Mouse (Mus musculus) erythroid progenitor cell, adult 5-6 weeks (primary cell): Measurements from ENCODE around the gene Acaa1a. TPM values are rescaled to one million over a fixed set of nuclear protein-coding genes. Genes with fewer than 3 reads are reported as not detected.

Experiments
- ATAC-seq: replicated peaks from 2 replicates; pipeline ENCODE4 v1.8.0; 2016; ENCODE audit warnings: moderate number of reproducible peaks, mild to moderate bottlenecking, moderate TSS enrichment, inconsistent platforms; ENCODE audit not compliant: poor library complexity, low FRiP score, severe bottlenecking
- total RNA-seq, 2 experiments: library from RNA; stranded (forward) in 1 of 2; stranded (reverse) in 1 of 2; fragments of 150-400 nt in 1 of 2; fragments of 186-747, 209-891 nt in 1 of 2; gene quantifications; 2 replicates each; pipeline versions ENCODE4 v1.2.3 to v1.2.4; 2015 to 2017; ENCODE audit warnings: low replicate concordance in 2 of 2

Gene Acaa1a
- total RNA-seq (2015; ENCODE audit: low replicate concordance) (5.9 and 10.8 TPM in 2 replicates), total RNA-seq (2017; ENCODE audit: low replicate concordance) (5.2 and 5.4 TPM in 2 replicates)

DNA sequence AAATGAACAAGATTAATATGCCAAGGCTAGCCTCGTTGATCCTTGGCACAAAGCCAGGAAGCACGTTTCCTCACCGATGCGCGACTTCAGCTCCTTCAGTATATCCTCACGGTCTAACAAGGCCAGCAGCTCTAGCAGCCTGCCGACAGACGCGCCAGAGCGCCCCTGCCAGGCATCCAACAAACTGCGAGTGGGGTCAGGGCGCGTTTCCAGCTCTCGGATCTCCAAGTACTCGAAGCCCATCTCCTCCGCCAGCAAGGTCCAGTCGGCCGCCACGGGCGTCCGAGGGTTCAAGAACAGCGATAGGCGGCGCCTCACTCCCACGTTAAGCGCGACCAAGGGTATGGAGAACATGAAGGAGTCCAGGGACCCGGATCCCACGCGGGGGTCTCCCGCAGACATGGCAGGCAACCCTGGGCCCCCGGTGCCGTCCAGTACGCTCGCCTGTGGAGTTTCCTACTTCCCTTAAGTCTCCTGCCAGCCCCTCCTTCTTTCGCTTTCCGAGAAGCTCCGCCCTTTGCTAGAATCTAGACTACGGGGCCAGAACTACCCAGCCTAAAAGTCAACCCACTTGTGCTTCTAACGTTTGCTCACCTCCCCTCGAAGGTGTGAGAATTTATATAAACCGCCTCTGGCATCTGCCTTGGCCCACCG, at the start of gene Acaa1a:
Acaa1a (plus strand) TSS at position 119 of the 654 bp plus-strand sequence.
- peak; percentile 70 for ATAC-seq

DNA sequence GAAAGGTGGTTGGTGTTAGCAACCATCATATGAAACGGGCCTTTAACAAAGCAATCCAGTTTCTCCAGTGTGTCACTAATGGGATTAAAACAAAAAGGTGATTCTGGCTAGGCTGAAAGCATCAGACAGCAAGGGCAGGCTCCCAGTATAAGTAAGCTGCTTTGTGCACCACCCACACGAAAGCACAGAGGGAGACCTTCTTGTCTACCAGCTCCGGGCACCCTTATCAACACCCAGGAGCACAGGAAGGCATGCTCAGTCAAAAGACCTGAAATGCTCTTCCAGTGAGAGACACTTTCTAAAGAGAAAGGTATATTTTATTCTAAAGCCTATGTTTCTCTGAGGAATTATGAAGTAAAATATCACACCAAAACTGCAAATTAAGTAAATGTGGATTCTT, 48.7 kb upstream of the Acaa1a start:
- no peak for ATAC-seq

DNA sequence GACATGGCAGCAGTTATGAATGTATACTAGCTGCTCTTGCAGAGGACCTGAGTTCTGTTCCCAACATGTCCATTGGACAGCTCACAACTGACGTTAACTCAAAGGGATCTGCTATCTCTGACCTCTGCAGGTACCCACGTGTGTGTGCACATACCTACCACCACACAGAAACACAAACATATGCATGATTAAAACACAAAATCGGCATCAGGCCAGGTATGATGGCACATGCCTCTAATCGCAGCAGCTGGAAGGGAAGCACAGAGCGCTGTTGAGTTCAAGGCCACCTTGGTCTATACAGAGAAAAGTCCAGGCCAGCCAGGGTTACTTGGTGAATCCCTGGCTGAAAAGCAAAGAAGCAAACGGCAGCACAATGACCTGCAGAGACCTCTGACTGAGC, 41.8 kb upstream of the Acaa1a start:
- no peak for ATAC-seq

DNA sequence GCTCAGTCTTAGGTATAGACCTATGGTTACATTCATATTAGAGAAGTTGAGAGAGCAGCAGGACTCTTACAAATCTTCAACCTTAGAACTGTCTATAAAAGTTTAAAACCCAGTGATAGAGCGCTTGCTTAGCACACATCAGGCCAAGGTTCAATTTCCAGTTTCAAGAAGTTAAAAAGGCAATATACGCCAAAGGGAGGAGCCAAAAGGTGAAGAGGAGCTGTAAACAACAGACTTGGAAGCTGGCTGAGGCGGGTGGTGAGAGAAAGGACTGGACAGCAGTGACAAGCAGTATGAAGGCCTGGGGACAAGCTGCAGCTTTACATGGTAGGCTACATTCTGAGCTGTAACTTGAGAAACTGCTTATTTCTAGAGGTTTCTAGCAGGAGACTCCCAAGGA, 40.9 kb upstream of the Acaa1a start:
- ATAC-seq = no peak

DNA sequence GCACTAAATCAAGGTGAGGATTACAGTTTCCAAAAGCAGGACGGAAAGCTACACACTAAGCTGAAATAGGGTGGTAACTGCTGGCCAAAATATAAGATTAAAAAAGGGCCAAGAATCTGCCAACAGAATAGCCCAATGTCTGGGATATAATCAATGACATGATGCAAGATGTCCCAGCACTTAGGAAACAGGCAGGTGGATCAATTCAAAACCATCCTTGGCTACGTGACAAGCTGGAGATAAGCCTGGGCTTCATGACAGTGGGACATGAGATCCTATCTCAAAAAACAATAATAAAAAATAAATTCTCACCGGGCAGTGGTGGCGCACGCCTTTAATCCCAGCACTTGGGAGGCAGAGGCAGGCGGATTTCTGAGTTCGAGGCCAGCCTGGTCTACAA, 33.6 kb upstream of the Acaa1a start:
- no peak for ATAC-seq

DNA sequence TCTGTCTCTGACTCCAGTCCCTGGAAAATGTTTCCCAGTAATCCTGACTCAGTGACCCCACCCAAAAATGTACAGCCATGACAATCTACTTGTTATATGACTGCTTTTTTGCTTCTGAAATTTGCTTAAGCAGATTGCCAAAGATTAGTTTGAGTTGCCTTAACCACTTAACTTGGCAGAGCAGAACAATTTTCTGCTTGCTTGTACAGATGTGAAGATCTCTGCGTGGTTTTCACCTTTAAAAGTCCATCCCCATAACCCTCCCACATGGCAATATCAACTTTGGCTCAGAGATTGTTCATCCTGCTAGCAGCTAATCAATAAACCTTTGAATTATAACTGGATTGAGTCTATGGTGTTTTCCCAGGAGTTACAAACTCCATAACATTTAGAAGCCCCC, 30.4 kb upstream of the Acaa1a start:
- ATAC-seq = no peak

DNA sequence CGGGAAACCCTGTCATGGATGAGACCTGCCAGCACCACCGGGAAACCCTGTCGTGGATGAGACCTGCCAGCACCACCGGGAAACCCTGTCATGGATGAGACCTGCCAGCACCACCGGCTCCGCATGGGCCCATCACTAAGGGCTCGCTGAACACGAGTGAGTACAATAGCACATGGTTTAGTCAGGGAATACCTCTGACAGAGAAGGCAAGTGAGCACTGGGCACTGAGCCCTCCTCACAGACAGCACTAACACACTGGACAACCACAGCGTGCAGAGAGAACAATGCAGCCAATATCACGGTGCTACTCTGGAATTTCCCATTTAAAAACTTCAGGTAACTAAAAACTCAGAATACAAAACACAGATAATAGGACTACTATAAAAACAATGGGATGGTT, 26.4 kb upstream of the Acaa1a start:
- no peak; the same call in 1 of the 2 replicates for ATAC-seq

DNA sequence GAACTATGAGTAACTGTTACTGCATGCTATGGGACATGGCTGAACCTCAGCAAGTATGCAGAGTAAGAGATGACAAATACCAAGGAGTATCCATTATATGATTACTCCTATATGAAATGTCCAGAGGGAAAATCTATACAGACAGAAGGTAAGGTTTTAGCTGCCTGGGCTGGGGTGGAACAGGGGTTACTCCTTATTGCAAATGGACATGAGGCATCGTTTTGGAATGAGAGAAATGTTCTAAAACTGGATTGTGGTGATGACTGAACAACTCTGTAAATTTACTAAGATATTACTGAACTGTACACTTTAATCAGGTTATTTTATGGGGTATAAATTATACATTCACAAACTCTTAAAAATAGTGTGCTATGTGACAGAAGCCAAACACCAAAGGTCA, 20.6 kb upstream of the Acaa1a start:
- ATAC-seq = no peak

DNA sequence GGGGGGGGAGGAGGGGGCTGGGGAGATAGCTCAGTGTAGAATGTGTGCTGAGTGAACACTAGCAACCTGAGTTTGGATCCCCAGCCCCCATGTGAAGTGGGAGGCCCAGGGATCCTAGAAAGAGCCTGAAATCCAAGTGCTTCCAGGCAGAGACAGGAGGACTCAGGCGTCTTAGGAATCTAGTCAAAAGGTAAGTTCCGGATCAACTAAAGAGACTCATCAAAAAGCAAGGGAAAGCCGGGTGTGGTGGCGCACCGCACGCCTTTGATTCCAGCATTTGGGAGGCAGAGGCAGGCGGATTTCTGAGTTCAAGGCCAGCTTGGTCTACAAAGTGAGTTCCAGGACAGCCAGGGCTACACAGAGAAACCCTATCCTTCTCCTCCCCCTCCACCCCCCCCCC, 19.0 kb upstream of the Acaa1a start:
- ATAC-seq = no peak

DNA sequence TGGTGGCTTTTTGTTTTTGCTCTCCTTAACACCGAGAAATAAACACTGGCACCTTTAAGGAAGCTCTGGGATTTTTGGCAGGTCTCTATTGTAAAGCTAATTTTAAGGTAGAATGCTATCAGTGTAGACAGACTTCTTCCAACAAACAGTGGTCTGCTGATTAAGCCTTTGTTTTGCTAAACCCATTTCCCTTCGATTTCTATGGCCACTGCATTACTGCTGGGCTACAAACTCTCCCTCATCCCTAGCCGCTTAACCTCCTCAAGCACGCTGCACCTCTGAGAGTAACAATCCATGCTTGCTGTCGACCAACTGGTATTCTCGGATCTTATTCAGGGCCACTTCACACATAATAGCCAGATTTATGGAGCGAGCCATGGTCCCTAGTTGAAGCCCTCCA, 18.5 kb upstream of the Acaa1a start:
- ATAC-seq = no peak

DNA sequence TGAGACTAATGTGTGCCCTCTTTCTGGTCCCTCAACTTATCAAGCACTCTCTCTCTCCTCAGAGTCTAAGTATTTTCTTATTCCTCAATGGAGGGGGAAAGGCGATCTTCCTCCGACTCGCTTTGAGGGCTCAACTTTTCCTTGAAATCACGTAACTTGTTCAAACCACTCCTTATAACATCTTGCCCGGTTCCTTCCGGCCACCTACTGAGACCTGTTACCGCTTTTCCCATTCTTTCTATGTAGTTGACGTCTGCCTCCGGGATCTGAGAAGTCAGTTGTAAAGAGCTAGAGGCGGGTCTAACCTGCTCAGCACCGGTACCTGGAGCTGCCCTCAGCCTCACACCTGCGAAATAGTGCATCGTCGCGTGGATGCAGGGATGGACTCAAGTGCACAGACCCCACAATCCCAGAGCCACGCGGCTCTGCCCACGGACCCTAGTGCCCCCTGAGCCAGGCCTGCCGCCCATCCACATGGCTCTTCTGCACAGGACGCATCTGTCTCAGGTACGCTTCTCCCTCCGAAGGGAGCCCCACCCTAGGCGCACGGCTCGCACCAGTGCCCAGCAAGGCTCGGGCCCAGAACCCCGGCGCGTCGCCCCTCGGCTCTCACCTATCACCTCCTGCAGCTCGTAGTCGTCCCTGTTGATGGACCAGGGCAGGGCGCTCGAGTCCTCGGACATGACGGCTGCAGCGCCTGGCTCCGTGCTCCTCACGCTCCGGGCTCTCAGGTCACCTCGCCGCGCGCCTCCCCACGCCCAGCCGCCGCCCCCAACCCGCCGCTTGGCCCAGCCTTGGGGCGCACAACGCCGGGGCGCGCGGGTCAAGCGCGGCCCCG, 17.9 kb upstream of the Acaa1a start:
- ATAC-seq = peak; percentile 16

DNA sequence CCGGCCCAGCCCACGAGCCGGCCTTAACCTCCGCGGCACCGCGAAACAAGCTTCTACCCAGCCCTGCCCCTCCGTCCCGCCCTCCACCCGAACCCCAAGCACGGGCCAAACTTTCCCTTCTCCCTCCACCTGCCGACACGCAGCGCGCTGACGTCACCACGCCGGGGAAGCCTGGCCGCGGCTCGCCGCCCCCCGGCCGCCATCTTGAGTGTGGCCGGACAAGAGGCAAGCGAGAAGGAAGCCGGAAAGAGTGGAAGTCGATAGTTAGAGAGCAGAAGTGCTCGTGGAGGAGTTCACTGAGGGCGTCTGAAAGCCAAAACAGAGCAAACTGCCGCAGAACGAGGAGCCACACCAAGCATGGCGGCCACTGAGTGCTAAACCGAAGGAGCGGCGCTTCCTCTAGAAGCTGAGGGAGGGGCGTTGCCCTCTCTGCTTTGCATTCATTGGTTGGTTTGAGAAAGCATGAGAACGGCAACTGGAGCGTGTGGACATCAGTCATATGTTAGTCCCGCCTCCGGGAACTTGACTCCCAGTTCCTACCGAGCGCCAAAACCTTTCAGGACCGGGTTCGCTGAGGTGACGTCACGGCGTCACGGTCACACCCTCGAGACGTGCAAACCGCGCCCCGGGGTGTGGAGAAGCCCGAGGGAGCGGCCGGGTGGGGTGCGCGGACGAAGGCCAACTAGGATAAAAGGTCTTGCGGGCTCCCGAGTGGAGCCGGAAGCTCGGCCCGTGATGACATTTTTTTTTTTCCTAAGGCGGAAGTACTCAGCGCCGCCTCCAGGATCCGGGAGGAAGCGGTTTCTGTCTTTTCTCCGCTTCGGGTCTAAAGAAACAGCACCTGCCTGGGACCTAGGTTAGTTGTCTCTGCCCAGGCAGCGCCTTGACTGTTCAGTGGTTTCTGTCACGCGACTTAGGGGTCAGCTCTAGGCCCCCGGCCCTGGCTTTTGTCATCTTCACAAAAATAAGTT, 16.9 kb upstream of the Acaa1a start, which contains the start of gene Oxsr1:
Oxsr1 (minus strand) TSS at position 139 of the 971 bp plus-strand sequence.
- ATAC-seq = peak; percentile 90

DNA sequence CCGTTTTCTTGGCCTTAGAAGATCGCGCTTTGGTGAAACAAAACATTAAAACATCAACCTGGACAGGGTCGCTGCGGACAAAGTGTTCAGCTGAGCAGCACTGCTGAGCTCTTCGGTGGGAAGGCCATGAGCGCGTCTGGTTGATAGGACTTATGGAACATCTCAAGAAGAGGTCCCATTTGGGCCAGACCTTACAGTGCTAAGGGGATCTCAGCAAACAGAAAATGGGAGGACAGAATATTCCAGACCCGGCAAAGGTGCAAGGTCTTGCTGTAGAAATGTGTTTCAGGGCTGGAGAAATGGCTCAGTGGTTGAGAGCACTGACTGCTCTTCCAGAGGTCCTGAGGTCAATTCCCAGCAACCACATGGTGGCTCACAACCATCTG, 16.2 kb upstream of the Acaa1a start:
- peak; percentile 39 for ATAC-seq

DNA sequence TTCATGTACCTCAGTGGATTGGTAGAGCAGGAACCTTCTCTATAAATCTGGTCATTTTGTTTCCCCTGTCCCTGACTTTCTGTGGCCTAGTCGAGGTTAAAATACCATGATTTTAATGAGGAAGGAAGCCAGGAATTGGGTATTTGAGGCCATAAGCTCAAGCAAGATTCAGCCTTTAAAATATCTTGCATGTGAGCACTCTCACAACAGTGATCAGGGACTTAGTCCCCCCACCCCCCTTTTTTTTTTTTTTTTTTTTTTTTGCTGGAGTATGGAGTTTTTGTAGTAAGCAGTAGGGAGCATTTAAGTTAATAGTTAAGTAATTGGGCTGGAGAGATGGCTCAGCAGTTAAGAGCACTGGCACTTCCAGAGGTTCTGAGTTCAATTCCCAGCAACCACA, 15.3 kb upstream of the Acaa1a start:
- ATAC-seq = no peak

DNA sequence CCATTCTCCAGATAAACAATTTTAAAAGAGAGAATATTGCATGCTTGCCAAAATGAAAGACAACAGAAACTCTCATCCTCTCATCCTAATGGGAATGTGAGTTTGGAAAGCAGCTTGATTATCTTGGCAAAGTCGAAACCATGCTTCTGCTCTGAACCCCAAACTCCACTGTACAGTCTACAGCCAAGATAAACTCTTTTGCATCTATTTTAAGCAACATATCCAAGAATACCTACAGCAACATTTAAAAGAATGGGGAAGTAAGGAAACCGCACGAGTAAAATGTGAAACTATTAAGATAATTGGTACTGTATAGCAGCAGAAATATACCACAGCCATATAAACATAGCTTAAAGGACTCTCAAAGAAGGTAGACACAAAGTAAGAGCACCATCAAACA, 11.0 kb upstream of the Acaa1a start:
- ATAC-seq = no peak

DNA sequence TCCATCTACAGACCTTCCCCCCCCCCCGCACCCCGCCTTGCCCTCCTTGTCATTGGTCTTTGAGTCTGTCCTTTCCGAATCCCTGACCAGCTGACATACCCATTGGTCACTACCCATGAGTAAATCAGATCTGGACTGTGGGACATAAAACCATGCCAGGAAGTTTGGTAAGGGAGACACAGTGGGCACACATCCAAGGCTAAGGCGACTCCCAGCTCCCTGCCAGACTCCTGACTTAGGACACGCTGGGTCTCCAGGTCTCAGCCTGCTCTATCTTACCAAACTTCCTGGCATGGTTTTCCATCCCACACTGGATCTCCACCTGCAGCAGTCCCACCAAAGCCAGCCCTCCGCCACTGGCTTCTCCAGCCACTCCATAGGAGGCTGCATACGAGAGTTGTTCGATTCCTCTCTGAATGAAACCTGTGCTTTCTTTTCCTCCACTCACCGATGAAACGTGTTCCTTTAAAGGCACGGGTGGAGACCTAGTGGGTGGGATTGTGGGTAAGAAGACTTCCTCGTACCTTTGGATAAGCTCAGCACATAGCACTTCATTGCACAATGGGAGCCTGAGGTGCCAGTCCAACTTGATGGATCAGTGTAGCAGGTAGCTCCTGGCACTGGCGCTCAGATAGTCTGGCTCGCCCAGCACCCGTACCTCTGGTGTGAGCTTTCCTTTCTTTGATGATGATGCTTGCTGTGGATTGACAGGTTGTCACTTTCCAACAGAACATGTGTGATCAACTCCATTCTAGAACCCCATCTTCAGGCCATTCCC, 9.1 kb upstream of the Acaa1a start:
- no peak for ATAC-seq

DNA sequence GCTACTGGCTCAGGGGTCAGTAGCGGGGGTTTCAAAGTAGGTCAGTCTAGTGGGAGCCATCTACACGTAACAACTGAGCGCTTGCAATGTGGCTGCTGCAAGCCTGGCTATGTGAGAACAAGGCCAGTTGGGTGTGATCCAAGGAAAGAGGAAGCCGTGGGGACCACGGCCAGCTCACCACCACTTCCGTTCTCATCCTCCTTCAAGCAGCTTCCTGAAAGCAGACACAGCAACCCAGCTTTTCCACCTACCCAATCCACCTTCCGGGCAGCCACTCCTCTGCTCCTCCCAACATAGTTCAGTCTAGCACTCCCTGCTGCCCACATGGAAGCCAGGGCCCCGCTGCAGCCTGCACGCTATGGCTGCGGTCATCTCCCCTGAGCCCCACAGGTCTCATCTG, 5.2 kb upstream of the Acaa1a start:
- ATAC-seq = no peak

DNA sequence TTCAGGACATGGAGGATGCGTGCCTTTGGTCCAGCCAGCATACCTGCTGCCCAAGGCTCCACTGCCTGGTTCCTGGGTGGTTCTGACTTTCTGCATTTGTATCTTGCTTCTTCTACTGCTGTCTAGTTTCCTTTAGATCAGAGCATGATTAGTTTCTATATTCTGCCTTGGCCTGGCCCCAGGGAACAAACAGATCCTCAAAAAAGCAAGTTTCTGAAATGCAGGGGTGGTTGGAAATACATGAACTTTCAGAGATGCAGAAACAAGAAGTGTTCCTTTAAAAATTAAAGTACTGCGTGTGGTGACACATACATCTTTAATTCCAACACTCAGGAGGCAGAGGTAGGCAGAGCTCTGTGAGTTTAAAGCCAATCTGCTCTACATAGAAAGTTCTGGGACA, 4.6 kb upstream of the Acaa1a start:
- ATAC-seq = no peak

DNA sequence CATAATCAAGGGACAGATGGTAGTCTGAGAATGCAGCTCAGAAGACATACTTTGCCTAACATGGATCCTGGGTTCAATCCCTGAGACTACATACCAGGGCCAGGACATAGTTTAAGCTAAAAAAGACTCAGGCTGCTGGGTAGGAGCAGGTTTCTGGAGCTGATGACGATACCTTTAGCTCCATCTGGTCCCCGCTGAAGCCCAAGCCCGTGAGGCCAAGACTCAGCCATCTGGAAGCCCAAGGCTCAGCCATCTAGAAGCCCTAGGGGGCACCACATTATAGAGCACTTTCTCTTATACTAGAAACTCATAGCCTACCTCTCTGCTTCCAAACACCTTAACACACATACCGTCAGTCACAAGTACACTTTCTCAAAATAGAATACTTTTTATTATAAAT, 3.9 kb upstream of the Acaa1a start:
- ATAC-seq = no peak
